In genomic region chr13:12929806-12930205, GRCm38 (mm10) we compare ENCODE assay signal across 21 mouse cellular contexts.
"Had no signal": no experiment of that assay in that cellular context is flagged by ENCODE, and none has a peak within 500 bp of the region (broad histone marks: within the 10 kb centered on the region; RNA-seq: fewer than 3 reads in every experiment).

No protein-coding gene starts in this region.

- H3K4me2 ChIP-seq: liver, embryonic 13.5 days; liver, embryonic 15.5 days; lung, embryonic 15.5 days; midbrain, embryonic 12.5 days; neural tube, embryonic 12.5 days had no signal

- DNase-seq: liver, embryonic 13.5 days; liver, postnatal 0 days; lung, adult 2 months; lung, postnatal 14 days; lung, postnatal 36 days; retina, postnatal 1 day; right cerebral cortex, adult 18-20 months; right cerebral cortex, postnatal 25 days; right cerebral cortex, postnatal 4 days; spleen, adult 18-20 months; thymus, adult 18-20 months; thymus, postnatal 14 days; thymus, postnatal 36 days had no signal

- H3K4me3 ChIP-seq: liver, embryonic 13.5 days; liver, embryonic 15.5 days; lung, embryonic 15.5 days; megakaryocyte, embryonic 14.5 days; midbrain, embryonic 12.5 days; neural tube, embryonic 12.5 days had no signal

- H3K9ac ChIP-seq: liver, embryonic 13.5 days; liver, embryonic 15.5 days; liver, postnatal 0 days; lung, embryonic 15.5 days; midbrain, embryonic 12.5 days; neural tube, embryonic 12.5 days had no signal

- H3K27me3 ChIP-seq: liver, embryonic 13.5 days; liver, embryonic 15.5 days; lung, embryonic 15.5 days; megakaryocyte, embryonic 14.5 days; midbrain, embryonic 12.5 days; neural tube, embryonic 12.5 days had no signal

- H3K4me1 ChIP-seq: liver, embryonic 13.5 days; liver, embryonic 15.5 days; lung, embryonic 15.5 days; megakaryocyte, embryonic 14.5 days; midbrain, embryonic 12.5 days; neural tube, embryonic 12.5 days had no signal

- H3K36me3 ChIP-seq: liver, embryonic 13.5 days; liver, embryonic 15.5 days; lung, embryonic 15.5 days; midbrain, embryonic 12.5 days; neural tube, embryonic 12.5 days had no signal

- ATAC-seq: liver, postnatal 0 days; lung, postnatal 0 days; midbrain, embryonic 16.5 days had no signal

- H3K27ac ChIP-seq: liver, embryonic 13.5 days; liver, embryonic 15.5 days; lung, embryonic 15.5 days; macrophage; midbrain, embryonic 12.5 days; neural tube, embryonic 12.5 days had no signal
